Mouse (Mus musculus) spleen, embryonic (tissue): ENCODE data around the gene Fitm2.

Source experiments
- CTCF ChIA-PET: fragments of 350-600 bp; sonication (Branson Sonifier 250); formaldehyde crosslinking; loops from one replicate; lab custom pipeline; 2022; lab: Charles Lee

Gene Fitm2

GRCm38 (mm10) chr2:163424597-163424996, 47.8 kb downstream of the Fitm2 start, which contains the start of gene Oser1:
Gene Oser1 (minus strand): TSS chr2:163424697.
- CTCF ChIA-PET = no interaction called here

GRCm38 (mm10) chr2:163422895-163423660, 49.4 kb downstream of the Fitm2 start:
- CTCF ChIA-PET = no interaction called here

GRCm38 (mm10) chr2:163420366-163420886, 52.0 kb downstream of the Fitm2 start:
- CTCF ChIA-PET = no interaction called here

GRCm38 (mm10) chr2:163419346-163420045, 52.9 kb downstream of the Fitm2 start:
- CTCF ChIA-PET = interaction anchor here (0.7 kb wide), 1 partner anchor 17 kb away, joined by 5 read pairs; no protein-coding TSS in a partner anchor

- CTCF ChIA-PET = no interaction called here
Observed at GRCm38 (mm10) chr2:163418841-163419345, 53.5 kb downstream of the Fitm2 start.

GRCm38 (mm10) chr2:163417830-163418229, 54.6 kb downstream of the Fitm2 start:
- CTCF ChIA-PET = interaction anchor here (0.6 kb wide), 2 partner anchors 16 to 30 kb away, joined by 3 to 4 read pairs; no protein-coding TSS in a partner anchor

- CTCF ChIA-PET = interaction anchor here (0.6 kb wide), 2 partner anchors 16 to 31 kb away, joined by 3 to 4 read pairs; no protein-coding TSS in a partner anchor
Observed at GRCm38 (mm10) chr2:163417026-163417425, 55.4 kb downstream of the Fitm2 start.
